Mouse (Mus musculus): Measurements from ENCODE around the gene Omt2b.
"Not testable (repeated sequence)": the region's sequence is repeated elsewhere in the genome, so short reads cannot be mapped to it uniquely, and the experiment has no call there.

Omt2b gene

DNA sequence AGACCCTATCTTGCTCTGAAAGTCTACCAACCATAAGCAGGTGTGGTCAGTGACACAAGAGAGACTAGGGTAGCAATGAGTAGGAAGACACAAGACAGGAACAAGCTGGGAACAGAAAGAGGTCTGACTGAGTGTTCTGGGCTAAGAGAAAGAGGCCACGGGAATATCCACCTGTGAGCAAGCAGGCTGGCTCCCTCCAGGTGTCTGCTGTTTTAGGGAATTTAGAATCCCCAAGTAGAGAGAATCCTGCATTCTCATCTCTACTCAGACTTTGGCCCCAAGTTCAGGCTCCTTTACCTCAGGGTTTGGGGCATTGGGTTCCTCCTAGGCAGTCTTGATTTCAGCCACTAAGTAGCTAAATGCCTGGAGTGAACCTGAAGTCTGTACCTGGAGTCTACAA is at the start of gene Omt2b:
Gene Omt2b, plus strand, starts transcription at position 301 of the 400 bp plus-strand sequence.
- DNase-seq: not testable (repeated sequence)

DNA sequence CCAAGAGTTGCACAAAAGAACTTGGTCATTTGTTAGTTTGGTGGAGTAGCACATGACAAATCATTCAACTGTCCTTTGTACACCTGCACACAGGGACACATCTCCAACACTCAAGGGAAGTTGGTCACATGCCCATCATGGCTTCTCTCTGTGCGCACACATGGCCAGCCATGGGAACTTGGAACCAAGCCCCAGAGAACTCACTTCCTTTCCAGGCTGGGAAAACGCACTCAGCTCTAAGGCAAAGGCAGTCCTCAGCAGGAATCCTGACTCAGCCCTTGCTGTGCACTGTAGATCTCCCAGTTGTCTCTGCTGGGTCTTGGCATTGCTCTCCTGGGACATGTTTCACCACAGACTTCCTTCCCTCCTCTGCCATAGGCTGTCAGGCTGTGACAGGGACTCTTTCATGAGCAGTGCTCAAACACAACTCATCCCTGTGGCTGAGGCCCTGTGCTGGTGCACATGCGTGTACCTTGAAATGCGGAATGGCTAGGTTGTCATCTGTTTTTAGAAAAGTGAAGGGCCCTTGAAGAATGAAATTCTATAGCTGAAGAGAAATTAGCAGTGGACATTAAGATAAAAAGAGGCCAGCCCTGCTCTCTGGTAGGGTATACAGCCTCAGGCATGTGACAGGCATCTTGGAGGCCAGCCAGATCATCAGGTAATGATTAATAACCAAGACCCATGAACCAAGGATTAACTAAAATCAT is 45.2 kb upstream of the Omt2b start:
- DNase-seq: not testable (repeated sequence)

- not testable (repeated sequence) for DNase-seq
Observed at GRCm38 (mm10) chr9:78289063-78289462, 38.3 kb upstream of the Omt2b start.

GRCm38 (mm10) chr9:78289723-78290122 is 37.7 kb upstream of the Omt2b start, which contains the start of gene Gm10639:
Gene Gm10639, plus strand, starts transcription at chr9:78289923.
- DNase-seq: not testable (repeated sequence)

DNA sequence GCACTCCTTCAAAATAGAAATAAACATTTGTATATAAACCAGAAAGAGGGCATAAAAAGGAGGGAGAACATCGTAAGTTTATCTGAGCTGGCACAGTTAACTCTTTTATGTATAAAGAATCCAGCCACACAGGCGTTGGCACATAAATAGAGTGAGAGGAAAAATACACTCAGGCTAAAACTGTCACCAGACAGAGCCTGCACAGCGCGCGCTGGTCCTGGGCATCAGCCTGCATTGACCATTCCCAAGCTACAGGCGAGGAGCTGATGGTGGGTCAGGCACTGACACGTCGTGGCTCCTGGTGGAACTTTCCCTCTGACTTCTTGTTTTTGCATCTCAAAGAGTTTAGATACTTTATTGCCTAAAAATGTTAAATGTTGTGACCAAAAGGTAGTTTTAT is 34.9 kb upstream of the Omt2b start:
- not testable (repeated sequence) for DNase-seq

GRCm38 (mm10) chr9:78293683-78294082 is 33.7 kb upstream of the Omt2b start:
- not testable (repeated sequence) for DNase-seq

DNA sequence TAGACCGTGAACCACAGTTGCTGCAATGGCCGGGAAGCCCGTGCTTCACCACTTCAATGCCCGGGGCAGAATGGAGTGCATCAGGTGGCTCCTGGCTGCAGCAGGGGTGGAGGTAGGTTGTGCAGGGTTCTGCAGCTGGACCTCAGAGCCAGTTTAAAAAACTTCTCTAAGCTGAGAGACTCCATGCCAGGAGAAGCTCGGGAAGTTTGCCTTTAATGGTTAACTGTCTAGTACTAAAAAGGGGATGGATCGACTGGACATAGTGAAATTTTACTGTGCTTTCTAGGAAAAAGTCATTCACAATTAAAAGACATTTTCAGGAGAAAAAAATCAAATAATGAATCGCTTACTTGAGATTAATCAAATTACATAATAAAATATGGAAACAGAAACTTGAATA is 32.6 kb upstream of the Omt2b start:
- DNase-seq: not testable (repeated sequence)

GRCm38 (mm10) chr9:78296089-78296488 is 31.3 kb upstream of the Omt2b start:
- DNase-seq: peak; percentile 48

GRCm38 (mm10) chr9:78298232-78298631 is 29.2 kb upstream of the Omt2b start:
- no peak for DNase-seq

DNA sequence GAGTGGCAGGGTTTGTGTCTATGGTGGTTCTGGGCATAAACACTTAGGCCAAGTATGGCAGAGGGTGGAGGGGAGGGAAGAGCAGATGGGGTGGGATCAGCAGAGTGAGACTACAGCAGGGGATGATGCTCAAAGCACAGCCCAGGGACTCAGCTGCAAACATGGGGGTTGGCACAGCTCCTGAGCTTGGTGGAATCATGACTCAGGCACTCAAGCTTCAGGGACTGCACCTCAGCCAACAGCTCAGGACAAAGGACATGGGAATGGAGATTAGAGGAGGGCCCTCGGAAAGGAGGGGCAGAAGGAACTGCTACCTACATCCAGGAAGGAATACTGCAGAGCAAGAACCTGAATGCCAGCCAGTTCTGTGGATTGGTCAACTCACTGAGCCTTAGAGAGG is 28.2 kb upstream of the Omt2b start:
- DNase-seq: not testable (repeated sequence)

DNA sequence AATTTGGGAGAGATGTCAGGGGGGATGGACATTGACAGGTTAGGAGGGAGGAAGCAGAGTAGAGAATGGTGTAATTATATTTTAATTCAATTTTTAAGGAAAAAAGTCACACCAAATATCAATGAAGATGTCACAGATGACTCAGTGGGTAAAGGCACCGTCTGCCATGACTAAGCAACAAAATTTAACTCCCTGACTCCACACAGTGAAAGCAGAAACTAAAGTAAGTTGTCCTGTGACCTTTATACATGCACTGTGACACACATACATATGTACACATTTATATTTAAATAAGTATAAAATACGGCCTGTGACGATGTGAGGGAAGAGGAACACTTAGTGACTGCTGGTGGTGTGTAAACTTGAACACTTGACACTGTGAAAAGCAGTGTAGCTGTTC is 19.3 kb upstream of the Omt2b start:
- not testable (repeated sequence) for DNase-seq

DNA sequence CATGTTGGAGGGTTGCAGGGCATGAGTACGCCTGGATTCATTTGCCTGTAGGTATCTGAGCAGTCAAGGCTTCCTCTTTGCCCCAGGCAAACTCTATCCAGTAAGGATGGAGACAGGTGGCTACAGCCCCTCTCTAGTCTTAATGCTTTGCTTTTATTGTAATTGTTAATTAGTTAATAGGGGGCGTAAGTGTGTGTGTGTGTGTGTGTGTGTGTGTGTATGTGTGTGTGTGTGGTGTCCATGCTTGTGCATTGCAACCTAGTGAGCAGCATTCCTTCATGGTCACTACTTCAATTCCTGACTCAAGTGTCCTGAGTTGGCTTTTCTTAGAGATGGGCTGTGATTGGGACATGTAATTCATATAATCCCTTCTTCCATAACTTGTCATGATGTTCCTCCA is 12.7 kb upstream of the Omt2b start, which contains the start of gene Omt2a:
Gene Omt2a, minus strand, starts transcription at position 101 of the 400 bp plus-strand sequence.
- DNase-seq: no peak

DNA sequence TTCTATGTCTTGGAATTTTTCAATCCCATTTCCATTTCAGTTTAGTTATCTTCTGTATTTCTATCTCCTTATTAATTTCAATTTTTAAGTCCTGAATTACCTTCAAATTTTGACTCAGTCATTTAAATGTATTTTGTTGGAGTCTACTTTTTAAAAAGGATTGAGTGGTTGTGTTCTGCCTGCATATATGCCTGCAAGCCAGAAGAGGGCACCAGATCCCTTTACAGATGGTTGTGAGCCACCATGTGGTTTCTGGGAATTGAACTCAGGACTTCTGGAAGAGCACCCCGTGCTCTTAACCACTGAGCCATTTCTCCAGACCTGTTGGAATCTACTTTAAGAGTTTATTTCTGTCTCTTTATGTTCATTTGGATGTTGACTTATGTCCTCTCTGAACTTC is 7.9 kb upstream of the Omt2b start:
- DNase-seq: no peak

- DNase-seq: not testable (repeated sequence)
Observed at GRCm38 (mm10) chr9:78337050-78337449, 9.7 kb downstream of the Omt2b start.

- DNase-seq: peak; percentile 66
Observed at GRCm38 (mm10) chr9:78340324-78340723, 12.9 kb downstream of the Omt2b start.

DNA sequence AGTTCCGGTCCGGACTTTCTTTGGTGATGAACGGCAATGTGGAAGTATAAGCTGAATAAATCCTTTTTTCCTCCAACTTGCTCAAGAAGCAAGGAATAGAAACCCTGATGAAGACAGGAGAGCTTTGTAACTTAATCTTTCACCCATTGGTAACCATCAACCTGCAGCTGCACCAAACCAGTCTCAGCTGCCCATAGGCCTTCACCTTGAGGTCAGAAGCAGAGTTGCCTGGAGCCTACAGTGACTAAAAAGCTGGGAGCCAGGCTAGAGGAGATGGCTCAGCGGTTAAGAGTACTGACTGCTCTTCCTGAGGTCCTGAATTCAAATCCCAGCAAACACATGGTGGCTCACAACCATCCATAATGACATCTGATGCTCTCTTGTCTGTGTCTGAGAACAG is 15.1 kb downstream of the Omt2b start:
- DNase-seq: not testable (repeated sequence)

DNA sequence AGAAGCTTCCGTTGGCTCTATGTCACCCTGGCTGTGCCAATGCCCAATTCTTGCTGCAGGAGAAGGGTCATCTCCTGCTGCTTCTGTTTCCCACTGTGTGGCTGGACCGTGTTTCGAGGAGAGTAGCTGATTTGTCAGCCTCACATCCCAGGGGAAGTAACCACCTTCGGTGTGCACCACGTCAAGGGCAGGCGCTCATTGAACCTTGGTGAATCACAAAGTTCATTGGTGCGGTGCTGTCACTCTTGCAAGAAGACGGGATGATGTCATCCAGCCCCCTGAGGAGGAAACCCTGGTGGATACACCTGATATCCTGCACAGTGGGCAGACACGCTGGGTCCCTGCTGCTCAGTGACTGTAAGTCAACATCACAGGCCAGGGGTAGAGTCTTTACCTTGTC is 15.7 kb downstream of the Omt2b start:
- DNase-seq: not testable (repeated sequence)

GRCm38 (mm10) chr9:78345235-78345634 is 17.8 kb downstream of the Omt2b start:
- not testable (repeated sequence) for DNase-seq

DNA sequence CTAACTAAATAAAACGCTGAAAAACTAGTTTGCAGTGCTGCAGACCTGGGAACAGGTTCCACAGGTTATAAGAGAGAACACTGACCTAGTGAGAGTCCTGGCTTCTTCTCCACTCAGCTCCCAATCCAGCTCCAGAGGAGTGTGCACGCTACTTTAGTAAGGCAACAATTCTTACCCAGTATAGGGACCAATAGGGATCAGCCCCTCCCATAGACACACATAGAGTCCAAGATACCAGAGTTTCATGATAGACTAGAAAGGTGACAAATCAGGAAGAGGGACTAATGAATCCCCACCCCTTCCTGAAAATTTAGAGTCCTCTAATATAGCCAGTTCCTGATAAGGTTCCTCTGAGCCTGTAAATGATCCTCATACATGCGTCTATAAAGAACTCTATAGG is 19.6 kb downstream of the Omt2b start:
- no peak for DNase-seq

- not testable (repeated sequence) for DNase-seq
Observed at GRCm38 (mm10) chr9:78348206-78349004, 21.0 kb downstream of the Omt2b start.

DNA sequence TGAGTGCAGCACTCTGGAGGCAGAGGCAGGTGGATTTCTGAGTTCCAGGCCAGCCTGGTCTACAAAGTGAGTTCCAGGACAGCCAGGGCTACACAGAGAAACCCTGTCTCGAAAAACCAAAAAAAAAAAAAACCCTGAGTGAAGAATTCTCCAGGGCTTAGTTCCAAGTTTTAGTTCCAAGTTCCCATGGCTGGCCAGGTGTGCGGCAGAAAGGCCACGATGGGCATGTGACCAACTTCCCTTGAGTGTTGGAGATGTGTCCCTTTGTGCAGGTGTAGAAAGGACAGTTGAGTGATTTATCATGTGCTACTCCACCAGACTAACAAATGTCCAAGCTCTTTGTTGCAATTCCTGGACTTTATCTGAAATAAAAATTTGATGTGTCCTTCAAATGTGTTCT is 21.8 kb downstream of the Omt2b start:
- DNase-seq: not testable (repeated sequence)

- DNase-seq: not testable (repeated sequence)
Observed at GRCm38 (mm10) chr9:78350007-78350406, 22.6 kb downstream of the Omt2b start.

DNA sequence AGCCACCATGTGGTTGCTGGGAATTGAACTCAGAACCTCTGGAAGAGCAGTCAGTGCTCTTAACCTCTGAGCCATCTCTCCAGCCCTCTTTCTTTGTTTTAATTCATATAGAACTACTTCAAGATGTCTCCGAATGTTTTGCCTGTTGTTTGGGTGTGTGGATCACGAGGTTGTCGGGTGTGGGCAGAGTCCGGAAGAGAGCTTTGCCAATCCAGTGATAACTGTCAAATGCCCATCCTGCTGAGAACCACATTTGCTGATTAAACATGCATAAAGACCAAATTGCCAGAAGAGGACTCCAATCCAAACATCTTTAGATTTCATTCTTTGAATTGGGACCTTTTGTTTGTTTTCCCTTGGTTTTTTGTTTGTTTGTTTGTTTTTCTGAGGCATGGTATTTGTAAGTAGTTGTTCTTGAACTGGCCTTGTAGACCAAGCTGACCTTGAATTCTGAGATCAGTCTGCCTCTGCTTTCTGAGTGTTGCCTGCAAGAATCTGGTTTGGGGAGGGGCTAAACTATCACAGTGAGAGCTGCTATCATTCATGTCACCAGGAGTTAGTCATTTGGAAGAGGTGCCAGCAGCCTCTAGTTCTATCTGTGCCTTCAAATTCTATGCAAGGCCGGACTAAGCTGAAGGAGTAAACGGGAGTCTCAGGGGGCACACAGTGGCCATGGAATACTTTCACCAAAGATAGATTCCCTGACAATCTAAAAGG is 24.3 kb downstream of the Omt2b start:
- no peak for DNase-seq
